Comparison of ENCODE assay signal across 20 mouse cellular contexts in the genomic region with DNA sequence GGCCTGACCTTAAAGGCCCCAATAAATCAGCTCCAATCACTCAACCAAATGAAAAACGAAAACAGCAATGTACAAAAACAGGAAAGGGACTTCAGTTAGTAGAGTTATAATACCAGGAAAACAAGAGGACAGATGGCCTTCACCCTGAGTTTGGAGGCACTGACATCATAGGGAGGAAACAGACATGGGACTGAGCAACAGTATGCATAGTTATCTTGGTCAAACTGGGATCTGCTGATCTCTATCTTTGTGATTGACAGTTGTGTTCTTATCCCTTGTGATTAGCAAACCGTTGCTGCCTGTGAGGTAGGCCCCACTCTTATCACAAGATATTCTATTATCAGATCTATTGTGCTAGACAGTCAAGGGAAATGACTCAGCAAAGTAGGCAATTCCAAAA.
DNase-seq lines count a peak whose midpoint lies in the region; ATAC-seq and TF ChIP-seq lines count a peak whose summit lies in the region.
"Had no signal": no experiment of that assay in that cellular context is flagged by ENCODE, and none has a peak within 500 bp of the region (broad histone marks: within the 10 kb centered on the region; RNA-seq: fewer than 3 reads in every experiment).

No protein-coding gene starts in this region.

- no peaks in the 10 kb centered on the region for H3K4me1 ChIP-seq in kidney, adult 2 months (ENCODE audit: control insufficient read depth, insufficient read depth, low read length)
- H3K4me1 ChIP-seq in G1E (ENCODE audit: insufficient read depth, low read depth, low read length), result peaks cover 3% of the 10 kb centered on the region; the same call in 1 of the 2 replicates
- H3K4me1 ChIP-seq: forebrain, embryonic 12.5 days; heart, embryonic 13.5 days; midbrain, embryonic 15.5 days; neural tube, embryonic 12.5 days had no signal

- H3K4me3 ChIP-seq in kidney, adult 2 months (ENCODE audit: insufficient read depth, low read depth, low read length), result no peak overlapping the region
- H3K4me3 ChIP-seq in G1E (ENCODE audit: low read depth, low read length), result no peak overlapping the region
- H3K4me3 ChIP-seq: forebrain, embryonic 12.5 days; heart, embryonic 13.5 days; midbrain, embryonic 15.5 days; neural tube, embryonic 12.5 days had no signal

- no peak overlapping the region for H3K27ac ChIP-seq in kidney, adult 2 months (ENCODE audit: insufficient read depth, low read depth, low read length)
- H3K27ac ChIP-seq: forebrain, embryonic 12.5 days; heart, embryonic 13.5 days; hindbrain, postnatal 0 days; midbrain, embryonic 15.5 days; neural tube, embryonic 12.5 days had no signal

- no peaks in the 10 kb centered on the region for H3K27me3 ChIP-seq in kidney, adult 2 months (replicated peaks; ENCODE audit: control insufficient read depth, insufficient read depth, low read length)
- H3K27me3 ChIP-seq in G1E (ENCODE audit: insufficient read depth, low read length), result no peaks in the 10 kb centered on the region
- H3K27me3 ChIP-seq: forebrain, embryonic 12.5 days; heart, embryonic 13.5 days; midbrain, embryonic 15.5 days; neural tube, embryonic 12.5 days had no signal

- peak; percentile 64 for DNase-seq in kidney, adult 2 months
- no peak for DNase-seq in kidney, postnatal 4 days
- DNase-seq in G1E (ENCODE audit: low spot score), result no peak
- DNase-seq in kidney, adult 9 months, result peak; percentile 47
- DNase-seq in kidney, postnatal 25 days, result peak; percentile 2 to 28
- no peak for DNase-seq in thymus, postnatal 4 days
- no peak for DNase-seq in ovary, postnatal 36 days (ENCODE audit: low spot score)
- DNase-seq: cerebellum, adult 11-12 months; cerebellum, postnatal 10 days; gastrocnemius, postnatal 25 days; heart, adult 18-20 months; heart, postnatal 14 days; layer of hippocampus, postnatal 36 days; lung, postnatal 10 days had no signal

- no peaks in the 10 kb centered on the region for H3K9me3 ChIP-seq in G1E (replicated peaks)
- H3K9me3 ChIP-seq: forebrain, embryonic 12.5 days; heart, embryonic 13.5 days; midbrain, embryonic 15.5 days; neural tube, embryonic 12.5 days had no signal

- peak; percentile 88 for ATAC-seq in G1E (ENCODE audit: extremely low read depth, insufficient number of reproducible peaks, low FRiP score, poor library complexity, severe bottlenecking)
- ATAC-seq: hindbrain, postnatal 0 days; intestine, embryonic 16.5 days; midbrain, embryonic 15.5 days had no signal

- no peak for TF ChIP-seq CTCF in kidney, adult 2 months (conservative IDR thresholded peaks at IDR 0.05; ENCODE audit: insufficient read depth, insufficient read length, low read depth, low read length)
- TF ChIP-seq CTCF in G1E (IDR thresholded peaks at IDR 0.05; ENCODE audit: low read depth, low read length), result no peak

- H3K36me3 ChIP-seq in kidney, adult 2 months (ENCODE audit: control insufficient read depth, insufficient read depth, low read length), result no peaks in the 10 kb centered on the region
- no peaks in the 10 kb centered on the region for H3K36me3 ChIP-seq in G1E (replicated peaks)
- H3K36me3 ChIP-seq: forebrain, embryonic 12.5 days; heart, embryonic 13.5 days; midbrain, embryonic 15.5 days; neural tube, embryonic 12.5 days had no signal

- 32% methylated on average over 2 of the region's 2 CpGs for WGBS in kidney, adult 2 months

- no peak for TF ChIP-seq POLR2A in kidney, adult 2 months (IDR thresholded peaks at IDR 0.05; ENCODE audit: low read depth, low read length)

Comparison
In these comparisons a context has a peak if more than half of its experiments do, and no peak if none do; other contexts are left out.
1. DNase-seq: peak in kidney, adult 2 months (single experiment), kidney, adult 9 months (single experiment) and kidney, postnatal 25 days (2 of 2); none in kidney, postnatal 4 days (0 of 2), G1E (single experiment), thymus, postnatal 4 days (single experiment) and ovary, postnatal 36 days (single experiment).